Mouse (Mus musculus) midbrain, embryonic 15.5 days (tissue): Measurements from ENCODE around the gene Slain1. TPM values are rescaled to one million over a fixed set of nuclear protein-coding genes. Genes with fewer than 3 reads are reported as not detected.
"Not testable (repeated sequence)": the region's sequence is repeated elsewhere in the genome, so short reads cannot be mapped to it uniquely, and the experiment has no call there.

Experiments used
- ATAC-seq: fragments of 200-750 bp; cut with Nextera tagmentation; replicated peaks from 2 replicates; pipeline ENCODE4 v1.8.0; 2017; ENCODE audit warnings: moderate TSS enrichment
- H3K27ac ChIP-seq: fragments of 300-500 bp; sonication (generic); 2 replicates; pipeline ENCODE4 v1.5.1; 2015; ENCODE audit warnings: mild to moderate bottlenecking, inconsistent platforms
- H3K27me3 ChIP-seq: fragments of 300-500 bp; sonication (generic); replicated peaks from 2 replicates; pipeline ENCODE4 v1.6.1; 2015; ENCODE audit warnings: inconsistent platforms
- H3K36me3 ChIP-seq: fragments of 300-500 bp; sonication (generic); replicated peaks from 2 replicates; pipeline ENCODE4 v1.6.1; 2015; ENCODE audit warnings: inconsistent platforms
- H3K4me1 ChIP-seq: fragments of 300-500 bp; sonication (generic); 2 replicates; pipeline ENCODE4 v1.6.1; 2015; ENCODE audit warnings: inconsistent platforms
- H3K4me2 ChIP-seq: fragments of 300-500 bp; sonication (generic); 2 replicates; pipeline ENCODE4 v1.6.1; 2015; ENCODE audit warnings: inconsistent platforms, mild to moderate bottlenecking, moderate library complexity
- H3K4me3 ChIP-seq: fragments of 300-500 bp; sonication (generic); 2 replicates; pipeline ENCODE4 v1.5.1; 2015; ENCODE audit warnings: mild to moderate bottlenecking, inconsistent platforms
- H3K9ac ChIP-seq: fragments of 300-500 bp; sonication (generic); 2 replicates; pipeline ENCODE4 v1.6.1; 2015; ENCODE audit warnings: mild to moderate bottlenecking, inconsistent platforms
- H3K9me3 ChIP-seq: fragments of 300-500 bp; sonication (generic); 2 replicates; pipeline ENCODE4 v1.6.1; 2016; ENCODE audit warnings: inconsistent platforms
- WGBS: fragments of 180-500 bp; shearing (Covaris S2); methylation state at CpG from one replicate; pipeline ENCODE4 v1.1.7; 2015; ENCODE audit warnings: mixed read lengths; 5-methylcytosine and 5-hydroxymethylcytosine counted together
- microRNA-seq: library from miRNA; unstranded; fragments of <30 nt; microRNA quantifications from one replicate; pipeline ENCODE4, GENCODE M21; 2016
- polyA plus RNA-seq: library from polyadenylated mRNA; unstranded; fragments of >200 nt; fragmentation: Nextera tagmentation; extraction: Ambion mirVana; gene quantifications from 2 replicates; pipeline ENCODE4 v1.2.1, GENCODE M21; 2015

The Slain1 gene
- polyA plus RNA-seq, 1 experiment from 2014 or later = 21.7 TPM

DNA sequence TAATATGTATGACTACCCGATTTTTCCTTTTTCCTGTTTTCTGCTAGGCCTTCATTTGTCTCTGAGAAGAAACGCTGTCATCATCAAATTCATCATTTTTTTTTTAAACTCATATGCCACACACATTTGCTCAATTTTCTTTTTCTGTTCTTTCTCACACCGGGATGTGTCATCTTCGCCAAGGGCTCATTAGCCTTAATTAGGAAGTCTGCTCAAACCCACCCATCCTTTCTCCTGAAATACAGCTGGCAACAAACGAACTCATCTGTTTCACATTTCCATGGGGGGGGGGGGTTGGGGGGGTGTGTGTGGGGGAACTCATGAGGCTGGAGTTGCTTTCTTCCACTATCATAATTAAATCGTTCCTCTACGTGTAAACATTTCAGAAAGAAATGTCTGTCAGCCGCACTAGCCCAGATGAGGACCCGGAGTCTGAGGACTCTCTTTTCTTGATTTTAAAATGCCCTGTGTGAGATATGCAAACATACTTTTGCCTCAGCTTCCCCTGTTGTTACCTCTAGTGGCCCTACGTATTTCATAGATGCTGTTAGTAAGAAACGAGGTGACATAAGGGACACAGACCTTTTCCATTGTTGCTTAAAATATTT, 79.8 kb downstream of the Slain1 start:
- no peaks in the 10 kb centered on the region for H3K4me1 ChIP-seq
- no peaks in the 10 kb centered on the region for H3K27me3 ChIP-seq
- H3K9me3 ChIP-seq = no peaks in the 10 kb centered on the region
- WGBS = 70% methylated on average over 11 of the region's 11 CpGs
- H3K4me3 ChIP-seq = no peak overlapping the region
- no peak overlapping the region for H3K4me2 ChIP-seq
- H3K27ac ChIP-seq = no peak overlapping the region
- H3K9ac ChIP-seq = no peak overlapping the region
- no peak for ATAC-seq
- no peaks in the 10 kb centered on the region for H3K36me3 ChIP-seq

- no peaks in the 10 kb centered on the region for H3K36me3 ChIP-seq
- ATAC-seq = no peak
- no peak overlapping the region for H3K4me2 ChIP-seq
- no peak overlapping the region for H3K4me3 ChIP-seq
- 81% methylated on average over 1 of the region's 1 CpGs for WGBS
- H3K27ac ChIP-seq = no peak overlapping the region
- H3K9me3 ChIP-seq = no peaks in the 10 kb centered on the region
- H3K27me3 ChIP-seq = no peaks in the 10 kb centered on the region
- H3K4me1 ChIP-seq = no peaks in the 10 kb centered on the region
- no peak overlapping the region for H3K9ac ChIP-seq
Measured at GRCm38 (mm10) chr14:103732626-103733025, 82.6 kb downstream of the Slain1 start.

GRCm38 (mm10) chr14:103741216-103741615, 91.2 kb downstream of the Slain1 start:
- H3K27ac ChIP-seq = no peak overlapping the region
- H3K4me3 ChIP-seq = no peak overlapping the region
- H3K4me1 ChIP-seq = no peaks in the 10 kb centered on the region
- no peaks in the 10 kb centered on the region for H3K36me3 ChIP-seq
- 95% methylated on average over 7 of the region's 7 CpGs for WGBS
- no peak overlapping the region for H3K4me2 ChIP-seq
- ATAC-seq = no peak
- H3K27me3 ChIP-seq = no peaks in the 10 kb centered on the region
- H3K9me3 ChIP-seq = no peaks in the 10 kb centered on the region
- no peak overlapping the region for H3K9ac ChIP-seq

DNA sequence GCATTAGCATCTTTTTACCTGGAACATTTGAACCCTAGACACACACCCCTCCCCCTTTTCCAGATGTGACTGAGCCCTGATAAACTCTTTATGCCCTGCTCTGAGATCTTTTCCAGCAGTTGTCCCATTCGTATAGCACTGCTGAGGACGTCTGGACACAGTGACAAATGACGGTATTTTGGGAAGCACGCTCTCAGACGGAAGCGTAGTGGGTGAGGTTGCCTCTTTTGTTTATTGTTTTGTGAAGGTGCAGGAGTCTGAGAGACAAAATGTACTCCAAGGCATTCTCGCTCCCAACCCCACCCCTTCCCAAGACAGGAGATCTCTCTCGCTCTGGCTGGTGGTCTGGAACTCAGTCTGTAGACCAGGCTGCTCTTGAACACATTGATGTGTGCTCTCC, 92.1 kb downstream of the Slain1 start:
- H3K27me3 ChIP-seq = no peaks in the 10 kb centered on the region
- no peaks in the 10 kb centered on the region for H3K9me3 ChIP-seq
- no peak overlapping the region for H3K27ac ChIP-seq
- no peak overlapping the region for H3K4me3 ChIP-seq
- no peaks in the 10 kb centered on the region for H3K36me3 ChIP-seq
- ATAC-seq = no peak
- no peak overlapping the region for H3K9ac ChIP-seq
- H3K4me1 ChIP-seq = no peaks in the 10 kb centered on the region
- H3K4me2 ChIP-seq = no peak overlapping the region
- 80% methylated on average over 8 of the region's 8 CpGs for WGBS

DNA sequence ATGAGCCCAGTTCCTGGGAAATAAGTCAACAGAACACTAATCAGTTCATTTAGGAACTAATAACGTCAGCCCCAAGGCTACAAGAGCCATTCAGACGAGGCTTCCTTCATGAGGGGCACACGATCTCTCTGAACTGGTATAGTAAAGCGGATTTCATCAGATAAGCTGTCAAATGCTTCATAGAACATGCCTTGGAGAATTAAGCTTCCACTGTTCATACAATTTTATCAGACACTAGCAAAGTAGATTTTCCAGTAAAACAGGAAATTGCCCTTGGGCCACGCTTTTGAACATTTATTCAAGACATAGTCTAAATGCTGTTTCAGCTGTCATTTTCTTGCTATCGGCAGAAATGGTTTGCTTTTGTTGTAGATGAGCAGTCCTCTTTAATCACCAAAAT, 97.3 kb downstream of the Slain1 start:
- 0 out of 2 replicates have a peak, but pooled peaks have one; percentile 39 for ATAC-seq
- 47% methylated on average over 6 of the region's 6 CpGs for WGBS
- Histone ChIP-seq H3K27me3 (no peaks in the 10 kb centered on the region), H3K4me2 (no peak overlapping the region), H3K4me3 (no peak overlapping the region), H3K27ac (no peak overlapping the region), H3K9me3 (no peaks in the 10 kb centered on the region), H3K9ac (no peak overlapping the region), H3K36me3 (no peaks in the 10 kb centered on the region), H3K4me1 (no peaks in the 10 kb centered on the region)

DNA sequence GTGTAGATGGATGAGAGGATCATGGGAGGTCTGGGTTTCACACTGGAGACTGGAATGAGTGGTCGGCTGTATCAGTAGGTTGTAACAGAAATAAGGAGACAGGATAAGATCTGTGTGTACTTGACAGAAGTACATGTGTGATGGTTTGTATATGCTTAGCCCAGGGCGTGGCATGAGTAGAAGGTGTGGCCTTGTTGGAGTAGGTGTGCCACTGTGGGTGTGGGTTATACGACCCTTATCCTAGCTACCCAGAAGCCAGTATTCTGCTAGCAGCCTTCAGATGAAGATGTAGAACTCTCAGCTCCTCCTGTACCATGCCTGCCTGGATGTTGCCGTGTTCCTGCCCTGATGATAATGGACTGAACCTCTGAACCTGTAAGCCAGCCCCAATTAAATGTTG, 100.6 kb downstream of the Slain1 start:
- not testable (repeated sequence) for H3K36me3 ChIP-seq, H3K9me3 ChIP-seq, H3K4me1 ChIP-seq, H3K4me2 ChIP-seq, H3K4me3 ChIP-seq, H3K9ac ChIP-seq, H3K27ac ChIP-seq, ATAC-seq, H3K27me3 ChIP-seq
- WGBS = 93% methylated on average over 4 of the region's 4 CpGs

- no peaks in the 10 kb centered on the region for H3K4me1 ChIP-seq
- no peak for ATAC-seq
- no peak overlapping the region for H3K4me2 ChIP-seq
- no peaks in the 10 kb centered on the region for H3K27me3 ChIP-seq
- no peak overlapping the region for H3K9ac ChIP-seq
- H3K4me3 ChIP-seq = no peak overlapping the region
- H3K27ac ChIP-seq = no peak overlapping the region
- no peaks in the 10 kb centered on the region for H3K36me3 ChIP-seq
- no peaks in the 10 kb centered on the region for H3K9me3 ChIP-seq
Measured at GRCm38 (mm10) chr14:103751384-103751783, 101.4 kb downstream of the Slain1 start.

DNA sequence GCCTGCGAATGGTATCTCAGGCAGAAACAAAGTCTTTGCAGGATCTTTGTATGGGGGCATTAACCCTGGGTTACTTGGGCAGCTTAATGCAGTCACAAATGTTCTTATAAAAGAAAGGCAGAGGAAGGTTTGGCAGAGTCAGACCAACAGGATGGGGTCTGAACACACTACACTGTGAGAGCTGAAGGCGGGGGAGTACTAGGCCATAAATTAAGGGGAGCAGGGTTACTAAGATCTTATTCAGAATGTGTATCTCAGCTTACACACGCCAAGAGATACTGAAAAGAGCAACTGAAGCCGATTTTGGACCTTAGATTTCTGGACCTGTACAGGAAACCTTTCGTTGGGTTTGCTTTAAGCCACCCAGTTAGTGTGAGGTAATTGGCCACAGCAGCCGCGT, 102.7 kb downstream of the Slain1 start:
- ATAC-seq = no peak
- H3K4me3 ChIP-seq = no peak overlapping the region
- WGBS = 90% methylated on average over 7 of the region's 7 CpGs

DNA sequence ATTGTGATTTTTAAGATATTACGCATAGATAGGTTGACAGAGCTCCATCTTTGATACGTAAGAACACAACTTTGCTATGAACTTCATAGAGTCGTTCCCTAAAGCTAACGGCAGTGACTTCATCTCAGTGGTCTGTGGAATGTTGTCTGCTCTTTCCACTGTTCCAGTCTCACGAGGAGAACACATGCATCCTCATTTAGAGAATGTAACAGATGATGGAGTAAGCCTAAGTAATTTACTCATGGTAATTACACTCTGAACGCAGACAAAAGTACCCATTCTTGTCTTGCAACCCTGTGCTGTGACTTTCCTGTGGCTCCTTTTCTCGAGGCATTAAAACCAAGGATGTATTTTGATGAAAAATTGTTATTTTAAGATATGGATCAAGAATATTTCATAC, 104.0 kb downstream of the Slain1 start:
- WGBS = 87% methylated on average over 7 of the region's 7 CpGs
- ATAC-seq = no peak

More for the DNA sequence above, 102.7 kb downstream of the Slain1 start:
- no peaks in the 10 kb centered on the region for H3K4me1 ChIP-seq
- no peaks in the 10 kb centered on the region for H3K36me3 ChIP-seq
- no peaks in the 10 kb centered on the region for H3K27me3 ChIP-seq
- H3K9me3 ChIP-seq = no peaks in the 10 kb centered on the region
- no peak overlapping the region for H3K27ac ChIP-seq
- no peak overlapping the region for H3K4me2 ChIP-seq
- no peak overlapping the region for H3K9ac ChIP-seq

DNA sequence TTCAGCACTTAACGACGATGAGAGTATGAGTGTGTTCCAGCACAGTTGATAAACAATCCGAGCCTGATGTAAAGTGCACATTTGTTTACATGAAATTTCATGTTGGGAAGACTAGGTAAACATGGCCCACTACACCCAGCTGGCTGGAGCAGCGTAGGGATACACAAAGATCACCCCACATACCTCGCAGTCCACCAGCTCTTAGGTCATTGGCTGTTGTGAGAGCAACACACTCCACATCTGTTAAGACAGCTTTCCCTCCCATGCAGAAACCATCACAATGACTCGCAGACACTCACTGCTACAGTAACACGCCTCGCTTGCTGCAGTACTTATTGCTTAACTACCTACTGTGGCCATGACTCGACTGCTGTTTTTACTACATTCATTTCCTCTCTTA, 104.4 kb downstream of the Slain1 start:
- Histone ChIP-seq H3K36me3 (no peaks in the 10 kb centered on the region), H3K9me3 (no peaks in the 10 kb centered on the region), H3K4me2 (no peak overlapping the region), H3K9ac (no peak overlapping the region), H3K27ac (no peak overlapping the region), H3K4me3 (no peak overlapping the region), H3K4me1 (no peaks in the 10 kb centered on the region), H3K27me3 (no peaks in the 10 kb centered on the region)
- ATAC-seq = no peak
- WGBS = 89% methylated on average over 9 of the region's 9 CpGs

More for the DNA sequence above, 104.0 kb downstream of the Slain1 start:
- Histone ChIP-seq H3K36me3 (no peaks in the 10 kb centered on the region), H3K27ac (no peak overlapping the region), H3K9me3 (no peaks in the 10 kb centered on the region), H3K4me2 (no peak overlapping the region), H3K27me3 (no peaks in the 10 kb centered on the region), H3K4me1 (no peaks in the 10 kb centered on the region), H3K4me3 (no peak overlapping the region), H3K9ac (no peak overlapping the region)

Small RNA genes within 50 kb of the gene (microRNA-seq; reads per million reads assigned to microRNA genes)
- 0.55 reads per million for gene Gm22877

Other genes starting within 250 kb of the Slain1 start
- gene Scel, start 136.9 kb upstream of the Slain1 start, polyA plus RNA-seq = 0.14 and 0.19 TPM in 2 replicates
- gene Ednrb, start 194.2 kb downstream of the Slain1 start, polyA plus RNA-seq = 84.8 and 94.4 TPM in 2 replicates